In the genomic region with DNA sequence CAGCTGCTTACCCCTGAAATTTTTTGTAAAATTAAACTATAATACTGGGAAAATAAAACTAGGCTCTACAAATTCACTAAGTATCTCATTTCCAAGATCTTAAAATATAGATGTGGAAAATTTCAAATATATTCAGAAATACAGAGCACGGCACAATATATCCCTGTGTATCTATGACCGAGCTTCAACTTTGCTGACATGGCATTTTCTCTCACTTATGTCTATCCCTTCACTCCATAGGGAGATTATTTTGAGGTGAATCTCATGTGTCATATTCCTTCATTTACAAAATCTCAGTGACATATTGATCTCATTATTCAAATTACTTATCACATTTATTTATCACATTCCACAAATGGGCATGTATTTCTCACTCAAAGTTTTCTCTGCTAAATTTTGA, we compare ENCODE assay signal across 21 mouse cellular contexts.
DNase-seq lines count a peak whose midpoint lies in the region; TF ChIP-seq lines count a peak whose summit lies in the region.
"Had no signal": no experiment of that assay in that cellular context is flagged by ENCODE, and none has a peak within 500 bp of the region (broad histone marks: within the 10 kb centered on the region; RNA-seq: fewer than 3 reads in every experiment).

No protein-coding gene starts in this region.

- TF ChIP-seq EP300 in CH12.LX (IDR thresholded peaks at IDR 0.05; ENCODE audit: low read length) (no peak), MEL (IDR thresholded peaks at IDR 0.05; ENCODE audit: low read depth in 1 of 2, low read length in 2 of 2) (no peak)

- H3K4me2 ChIP-seq in CH12.LX (ENCODE audit: insufficient read depth, low read depth, poor library complexity, severe bottlenecking): no peak overlapping the region

- H3K9me3 ChIP-seq in CH12.LX (replicated peaks; ENCODE audit: low read length): no peaks in the 10 kb centered on the region
- H3K9me3 ChIP-seq in ES-E14 (ENCODE audit: control insufficient read depth, insufficient read depth, low read depth, low read length): no peaks in the 10 kb centered on the region
- no peaks in the 10 kb centered on the region for H3K9me3 ChIP-seq in MEL (replicated peaks; ENCODE audit: insufficient read depth, low read length)
- H3K9me3 ChIP-seq: G1E had no signal

- H3K27ac ChIP-seq in CH12.LX (ENCODE audit: insufficient read depth, low read depth) (no peak overlapping the region), ES-E14 (ENCODE audit: insufficient read depth, low read depth, low read length, poor library complexity, severe bottlenecking) (no peak overlapping the region), MEL (ENCODE audit: control insufficient read depth, low read depth, low read length) (no peak overlapping the region)

- TF ChIP-seq RAD21 in CH12.LX (IDR thresholded peaks at IDR 0.05; ENCODE audit: low read depth, low read length): no peak
- TF ChIP-seq RAD21 in MEL (IDR thresholded peaks at IDR 0.05; ENCODE audit: low read depth, low read length): no peak

- dilution Hi-C loops in CH12.LX (cut with MboI; ENCODE audit: extremely low pct_ligation_motif_present, extremely low pct_unique_long_range_greater_than_20kb, low sequenced_read_pairs): no loop called here

- H3K27me3 ChIP-seq in CH12.LX (replicated peaks) (no peaks in the 10 kb centered on the region), MEL (ENCODE audit: control insufficient read depth in 1 of 2, insufficient read depth in 2 of 2, low read length in 2 of 2) (no peaks in the 10 kb centered on the region)
- H3K27me3 ChIP-seq: Patski had no signal

- no peak for TF ChIP-seq POLR2A in CH12.LX (IDR thresholded peaks at IDR 0.05; ENCODE audit: low read depth, low read length)
- no peak for TF ChIP-seq POLR2A in MEL (IDR thresholded peaks at IDR 0.05; ENCODE audit: control insufficient read depth in 1 of 2, insufficient read depth in 1 of 2, low read depth in 1 of 2, low read length in 2 of 2, poor library complexity in 1 of 2)

- H3K4me1 ChIP-seq in CH12.LX (ENCODE audit: control insufficient read depth in 1 of 2, insufficient read depth in 2 of 2) (peaks cover 0 to 3% of the 10 kb centered on the region in 2 experiments; a peak in 1 of 4 replicates), ES-E14 (ENCODE audit: control insufficient read depth in 2 of 2, insufficient read depth in 2 of 2, low read length in 2 of 2, poor library complexity in 1 of 2) (no peaks in the 10 kb centered on the region), MEL (ENCODE audit: control insufficient read depth in 1 of 2, insufficient read depth in 2 of 2, low read length in 2 of 2) (peaks cover 0 to 8% of the 10 kb centered on the region in 2 experiments; a peak in 3 of 4 replicates)

- H3K36me3 ChIP-seq in CH12.LX (replicated peaks in 1 of 2; ENCODE audit: control insufficient read depth in 1 of 2, insufficient read depth in 1 of 2, low read length in 1 of 2): peaks cover 20 to 77% of the 10 kb centered on the region in 2 experiments
- H3K36me3 ChIP-seq in ES-E14 (ENCODE audit: control insufficient read depth, insufficient read depth, low read length, poor library complexity, severe bottlenecking): no peaks in the 10 kb centered on the region
- peaks cover 0 to 15% of the 10 kb centered on the region in 2 experiments; a peak in 2 of 4 replicates for H3K36me3 ChIP-seq in MEL (ENCODE audit: control insufficient read depth in 1 of 2, insufficient read depth in 2 of 2, low read length in 2 of 2)

- no peak for TF ChIP-seq CTCF in CH12.LX (conservative IDR thresholded peaks at IDR 0.05 in 1 of 2, IDR thresholded peaks at IDR 0.05 in 1 of 2; ENCODE audit: low read depth in 2 of 2, low read length in 2 of 2)
- TF ChIP-seq CTCF in MEL (IDR thresholded peaks at IDR 0.05 in 2 of 3, conservative IDR thresholded peaks at IDR 0.05 in 1 of 3; ENCODE audit: control insufficient read depth in 1 of 3, insufficient read depth in 1 of 3, low read depth in 2 of 3, low read length in 3 of 3, poor library complexity in 1 of 3, severe bottlenecking in 1 of 3): no peak

- no peak overlapping the region for H3K9ac ChIP-seq in CH12.LX (ENCODE audit: insufficient read depth, low read depth)
- H3K9ac ChIP-seq in ES-E14 (ENCODE audit: insufficient read depth, low read depth, low read length, poor library complexity, severe bottlenecking): no peak overlapping the region
- H3K9ac ChIP-seq in MEL (ENCODE audit: control insufficient read depth, low read depth, low read length, poor library complexity, severe bottlenecking): no peak overlapping the region

- in situ Hi-C loops in CH12.LX (cut with MboI; ENCODE audit: low pct_ligation_motif_present, low pct_unique_long_range_greater_than_20kb, low sequenced_read_pairs) (no loop called here), ES-E14 (cut with MboI; ENCODE audit: low sequenced_read_pairs in 2 of 2, unreplicated experiment in 2 of 2) (no loop called here)

- H3K4me3 ChIP-seq in CH12.LX (replicated peaks in 1 of 3; ENCODE audit: low read depth in 2 of 3, low read length in 2 of 3, poor library complexity in 1 of 3) (no peak overlapping the region), ES-E14 (ENCODE audit: insufficient read depth in 1 of 2, low read depth in 1 of 2, low read length in 2 of 2, poor library complexity in 1 of 2, severe bottlenecking in 1 of 2) (no peak overlapping the region), MEL (ENCODE audit: control insufficient read depth in 1 of 2, insufficient read depth in 1 of 2, low read depth in 2 of 2, low read length in 2 of 2) (no peak overlapping the region)

- DNase-seq in CH12.LX (ENCODE audit: extremely low read depth) (no peak), ES-E14 (ENCODE audit: low read depth, low spot score) (no peak), MEL (ENCODE audit: low read depth, low spot score) (no peak), liver (no peak)
- no peak for DNase-seq in thymus, postnatal 14 days
- DNase-seq in kidney, adult 9 months: no peak
- DNase-seq: adrenal gland, adult 2 months; adrenal gland, adult 8-10 months; adrenal gland, postnatal 10 days; adrenal gland, postnatal 14 days; adrenal gland, postnatal 25 days; adrenal gland, postnatal 36 days; B cell, adult 2 months; cerebellum, adult 11 months; cerebellum, adult 11-12 months; cerebellum, adult 18-20 months; cerebellum, adult 2 months; cerebellum, adult 8-10 months; cerebellum, adult 9-10 months had no signal

- H3K79me2 ChIP-seq in CH12.LX (replicated peaks; ENCODE audit: control insufficient read depth, extremely low read depth, insufficient read depth, poor library complexity, severe bottlenecking) (no peaks in the 10 kb centered on the region), MEL (ENCODE audit: control insufficient read depth, insufficient read depth, low read length, poor library complexity) (no peaks in the 10 kb centered on the region)

TF ChIP-seq in CH12.LX, 34 proteins besides CTCF, POLR2A, EP300 and RAD21:
- TF ChIP-seq MAFK (IDR thresholded peaks at IDR 0.05; ENCODE audit: insufficient replicate concordance, low read length) (peak; percentile 92), ZNF384 (IDR thresholded peaks at IDR 0.05; ENCODE audit: low read depth, low read length) (no peak)

TF ChIP-seq in ES-E14, 5 proteins besides CTCF, POLR2A, EP300 and RAD21:
- TF ChIP-seq ZC3H11A (IDR thresholded peaks at IDR 0.05; ENCODE audit: borderline replicate concordance, low read depth, low read length): no peak
- no peak for TF ChIP-seq CHD2 (IDR thresholded peaks at IDR 0.05; ENCODE audit: low read depth, low read length)
- TF ChIP-seq MAFK (IDR thresholded peaks at IDR 0.05; ENCODE audit: insufficient read depth, low read depth, low read length): peak; percentile 88
- no peak for TF ChIP-seq ZNF384 (IDR thresholded peaks at IDR 0.05; ENCODE audit: low read depth, low read length)

TF ChIP-seq in MEL, 35 proteins besides CTCF, POLR2A, EP300 and RAD21:
- TF ChIP-seq CHD1 (IDR thresholded peaks at IDR 0.05; ENCODE audit: low read depth, low read length) (no peak), MAFK (IDR thresholded peaks at IDR 0.05; ENCODE audit: borderline replicate concordance, low read depth, low read length) (peak; percentile 65; the same call in 1 of the 2 replicates)
